Mouse (Mus musculus): ENCODE data around the gene Serf2. TPM values are rescaled to one million over a fixed set of nuclear protein-coding genes. Genes with fewer than 3 reads are reported as not detected.

Serf2 gene
- polyA plus RNA-seq (2017; shearing (Covaris generic)): 459 TPM

DNA sequence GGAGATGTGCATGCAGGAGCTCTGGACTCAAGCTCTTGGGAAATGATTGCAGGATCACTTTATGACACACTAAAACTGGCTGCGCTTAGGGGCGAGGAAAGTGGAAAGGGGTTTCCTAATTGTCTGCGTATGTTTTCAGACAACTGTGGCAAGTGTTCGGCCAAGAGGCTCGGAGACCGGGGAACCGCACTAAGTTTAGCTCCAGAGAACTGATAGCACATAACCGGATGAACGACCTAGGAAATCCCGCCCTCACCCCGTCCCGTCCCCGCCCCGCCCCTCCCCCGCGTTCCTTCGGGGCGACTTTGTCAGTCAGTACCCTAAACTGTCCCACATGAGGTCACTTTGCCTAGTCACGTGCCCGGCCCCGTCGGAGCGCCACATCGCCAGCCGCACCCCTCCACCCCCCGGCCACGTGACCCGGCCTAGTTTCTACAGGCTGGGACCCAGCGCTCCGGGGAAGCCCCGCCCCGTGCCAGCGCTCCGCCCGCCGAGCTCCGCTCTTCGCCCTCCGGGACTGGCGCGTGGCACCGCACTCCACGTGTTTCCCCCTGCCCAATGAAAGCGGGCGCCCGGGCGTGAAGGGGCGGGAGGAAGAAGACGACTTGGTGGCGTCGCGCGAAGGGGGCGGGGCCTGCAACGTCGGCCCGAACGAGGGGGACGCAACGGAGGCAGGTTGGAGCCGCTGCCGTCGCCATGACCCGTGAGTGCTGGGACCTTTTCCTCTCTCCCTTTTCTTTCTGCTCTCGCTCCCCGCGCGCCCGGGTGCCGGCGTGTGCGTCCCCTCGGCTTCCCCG, at the start of gene Serf2:
TSS of gene Serf2 (plus strand) at position 457 of the 797 bp plus-strand sequence.

GRCm38 (mm10) chr2:121413387-121414042, 35.5 kb upstream of the Serf2 start, which contains the start of the genes Pdia3 and Catsper2:
Pdia3 (plus strand) TSS chr2:121413775.
Catsper2 (minus strand) TSS chr2:121413792.

GRCm38 (mm10) chr2:121444178-121444577, 4.8 kb upstream of the Serf2 start, which contains the start of gene Ell3:
Ell3 (minus strand) TSS chr2:121444278.

GRCm38 (mm10) chr2:121452990-121453389, 4.0 kb downstream of the Serf2 start, which contains the start of gene Hypk:
Hypk (plus strand) TSS chr2:121453290.

GRCm38 (mm10) chr2:121456692-121457642, 8.0 kb downstream of the Serf2 start, which contains the start of gene Serinc4:
Serinc4 (minus strand) TSS chr2:121456781.

GRCm38 (mm10) chr2:121473301-121474179, 24.5 kb downstream of the Serf2 start, which contains the start of gene Mfap1b:
Mfap1b (minus strand) TSS chr2:121474067.

DNA sequence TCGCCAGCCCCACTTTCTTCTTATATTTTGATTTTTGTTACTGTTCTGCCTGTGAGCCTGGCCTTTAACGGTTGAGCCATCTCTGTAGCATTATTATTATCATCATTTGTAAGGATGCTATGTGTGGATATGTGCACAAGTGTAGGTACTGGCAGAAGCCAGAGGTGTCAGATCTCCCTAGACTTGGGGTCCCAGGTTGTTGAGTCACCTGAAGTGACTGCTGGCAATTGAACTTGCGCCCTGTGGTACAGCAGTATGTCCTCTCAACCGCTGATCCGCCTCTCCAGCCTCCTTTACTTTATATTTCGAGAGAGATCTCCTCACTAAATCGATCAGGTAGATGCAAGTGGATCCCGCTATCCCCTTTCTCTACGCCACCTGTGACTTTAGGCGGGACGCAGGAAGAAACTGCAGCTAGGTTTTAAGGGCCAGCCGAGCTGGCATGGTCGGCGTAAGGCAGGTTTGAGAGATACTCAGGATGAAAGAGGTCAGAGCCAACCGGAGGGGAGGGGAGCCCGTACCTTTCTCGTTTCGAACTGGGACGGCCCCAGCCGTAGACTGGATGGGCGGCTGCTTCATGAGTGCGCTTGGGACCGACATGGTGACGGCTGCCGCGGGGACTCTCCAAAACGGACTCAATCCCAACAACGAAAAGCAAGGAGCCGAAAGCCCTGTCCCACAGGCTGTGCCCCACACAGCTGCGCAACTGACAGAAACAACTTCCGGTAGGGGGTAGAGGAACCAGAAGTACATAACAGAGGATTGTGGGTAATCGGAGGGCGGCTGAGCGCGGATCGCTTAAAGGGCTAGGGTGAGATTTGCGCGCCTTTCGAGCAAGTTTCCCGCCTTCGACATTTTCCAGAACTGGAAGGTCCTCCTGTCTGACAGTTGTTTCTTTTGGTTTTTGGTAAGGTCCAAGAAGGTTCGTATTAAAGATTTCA, 57.2 kb downstream of the Serf2 start, which contains the start of the genes Mfap1a and Wdr76:
TSS of gene Mfap1a (minus strand) at position 724 of the 941 bp plus-strand sequence.
TSS of gene Wdr76 (plus strand) at position 782 of the 941 bp plus-strand sequence.

Other genes starting within 250 kb of the Serf2 start
- 49.5 TPM for gene Trp53bp1, start 177.8 kb upstream of the Serf2 start, polyA plus RNA-seq (2017; shearing (Covaris generic))
- gene Map1a, start 159.6 kb upstream of the Serf2 start, polyA plus RNA-seq (2017; shearing (Covaris generic)): not detected
- gene Ppip5k1, start 93.8 kb upstream of the Serf2 start, polyA plus RNA-seq (2017; shearing (Covaris generic)): 10.8 TPM
- not detected for gene Ckmt1, start 91.5 kb upstream of the Serf2 start, polyA plus RNA-seq (2017; shearing (Covaris generic))
- gene Strc, start 62.0 kb upstream of the Serf2 start, polyA plus RNA-seq (2017; shearing (Covaris generic)): 0.13 TPM
- gene Pdia3, start 35.4 kb upstream of the Serf2 start, polyA plus RNA-seq (2017; shearing (Covaris generic)): 673 TPM
- 3.7 TPM for gene Catsper2, start 35.4 kb upstream of the Serf2 start, polyA plus RNA-seq (2017; shearing (Covaris generic))
- gene Ell3, start 4.9 kb upstream of the Serf2 start, polyA plus RNA-seq (2017; shearing (Covaris generic)): 0.77 TPM
- 180 TPM for gene Hypk, start 4.1 kb downstream of the Serf2 start, polyA plus RNA-seq (2017; shearing (Covaris generic))
- 0.18 TPM for gene Serinc4, start 7.6 kb downstream of the Serf2 start, polyA plus RNA-seq (2017; shearing (Covaris generic))
- gene Mfap1b, start 24.9 kb downstream of the Serf2 start, polyA plus RNA-seq (2017; shearing (Covaris generic)): 82.7 TPM
- 31.2 TPM for gene Mfap1a, start 57.5 kb downstream of the Serf2 start, polyA plus RNA-seq (2017; shearing (Covaris generic))
- gene Wdr76, start 57.5 kb downstream of the Serf2 start, polyA plus RNA-seq (2017; shearing (Covaris generic)): 6.4 TPM